Mouse (Mus musculus): ENCODE data around the gene Snx5. TPM values are rescaled to one million over a fixed set of nuclear protein-coding genes. Genes with fewer than 3 reads are reported as not detected.

The Snx5 gene
- polyA plus RNA-seq, 1 experiment from 2014 or later: 145 TPM

DNA sequence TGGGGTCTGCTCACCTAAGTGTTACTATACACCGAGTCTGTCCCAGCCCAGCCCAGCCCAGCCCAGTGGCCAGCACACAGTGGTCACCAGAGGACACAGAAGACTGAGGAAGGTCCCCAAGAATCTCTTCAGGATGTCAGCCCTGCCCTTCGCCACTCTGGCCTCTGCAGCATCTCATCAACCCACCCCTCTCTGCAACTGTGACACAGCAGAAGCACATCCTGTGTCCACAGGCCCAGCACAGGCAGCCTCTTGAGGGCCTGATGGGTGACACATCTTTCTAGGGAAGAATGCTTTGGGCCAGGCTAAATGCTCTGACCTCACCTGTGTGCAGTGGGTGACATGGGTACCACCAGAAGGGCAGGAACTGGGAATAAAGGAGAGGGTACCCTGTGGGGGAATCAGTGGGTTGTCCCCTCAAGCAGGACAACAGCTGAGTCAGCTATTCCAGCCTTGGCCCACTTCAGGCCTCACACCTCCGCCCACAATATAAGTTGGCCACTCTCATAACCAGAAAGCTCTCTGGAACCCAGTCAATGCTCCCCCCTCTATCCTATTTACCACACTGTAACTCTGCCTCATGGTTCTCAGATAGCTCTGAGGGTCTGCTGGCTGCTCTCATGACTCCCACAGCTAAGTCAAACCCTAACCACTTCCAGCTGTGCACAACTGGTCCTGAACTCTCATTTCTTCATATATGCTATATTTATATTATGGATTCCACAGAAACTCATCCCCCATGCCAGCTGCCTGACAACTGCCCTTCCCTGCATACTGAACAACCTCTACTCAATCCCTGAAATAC is 30.4 kb downstream of the Snx5 start:
- POLR2A ChIA-PET: interaction anchor here (0.6 kb wide), 1 partner anchor 154 kb away, joined by 3 read pairs; no protein-coding TSS in a partner anchor
- no peak for ATAC-seq

DNA sequence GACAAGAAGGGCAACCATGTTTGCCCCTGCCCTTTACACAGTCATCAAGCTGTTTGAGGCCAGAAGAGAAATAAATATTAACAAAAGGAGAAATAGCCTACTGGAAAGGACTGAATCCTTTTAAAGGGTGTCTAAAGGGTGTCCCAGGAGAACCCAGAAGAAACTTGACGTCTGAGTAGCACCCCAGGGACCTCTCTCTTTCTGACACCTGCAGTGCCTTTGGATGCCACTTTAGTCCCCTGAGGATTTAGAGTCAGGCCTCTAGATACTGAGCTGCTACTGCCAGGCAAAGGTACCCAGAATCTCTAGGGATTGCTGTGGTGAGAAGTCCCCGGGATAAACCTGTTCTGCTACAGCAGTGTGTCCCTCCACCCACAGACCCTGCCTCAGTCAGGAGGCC is 31.4 kb downstream of the Snx5 start:
- no peaks in the 10 kb centered on the region for H3K27me3 ChIP-seq
- CTCF ChIA-PET: no interaction called here
- in situ Hi-C loops (cut with MboI; ENCODE audit: low pct_unique_long_range_greater_than_20kb): no loop called here
- TF ChIP-seq CTCF (IDR thresholded peaks at IDR 0.05): no peak
- DNase-seq (ENCODE audit: low read depth, low spot score) (no peak), ATAC-seq (no peak)
- POLR2A ChIA-PET: no interaction called here

More for the DNA sequence above, 30.4 kb downstream of the Snx5 start:
- in situ Hi-C loops (cut with MboI; ENCODE audit: low pct_unique_long_range_greater_than_20kb): no loop called here
- CTCF ChIA-PET: no interaction called here
- no peaks in the 10 kb centered on the region for H3K27me3 ChIP-seq
- no peak for TF ChIP-seq CTCF (IDR thresholded peaks at IDR 0.05)
- no peak for DNase-seq (ENCODE audit: low read depth, low spot score)

DNA sequence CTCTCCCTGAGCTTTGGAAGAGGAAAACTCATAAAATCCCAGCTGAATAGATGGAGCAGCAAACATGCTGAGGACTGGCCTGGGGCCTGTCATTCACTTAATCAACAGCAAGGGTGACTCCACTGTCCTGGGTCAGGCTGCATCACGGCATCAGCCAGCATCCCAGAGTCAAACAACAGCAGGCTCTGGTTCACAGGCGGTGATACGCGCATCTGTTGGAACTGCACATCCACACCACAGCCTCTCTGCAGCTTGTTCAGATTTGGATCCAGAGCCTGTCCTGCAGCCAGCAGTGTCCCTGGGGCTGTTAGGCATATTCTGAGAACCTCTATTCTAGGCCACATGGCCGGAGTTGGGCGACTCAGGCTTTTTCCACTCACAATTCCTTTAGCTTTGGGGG is 32.4 kb downstream of the Snx5 start:
- TF ChIP-seq CTCF (IDR thresholded peaks at IDR 0.05): no peak
- no peak for ATAC-seq
- ChIA-PET CTCF (no interaction called here), POLR2A (no interaction called here)
- no peak for DNase-seq (ENCODE audit: low read depth, low spot score)
- H3K27me3 ChIP-seq: no peaks in the 10 kb centered on the region
- in situ Hi-C loops (cut with MboI; ENCODE audit: low pct_unique_long_range_greater_than_20kb): no loop called here

DNA sequence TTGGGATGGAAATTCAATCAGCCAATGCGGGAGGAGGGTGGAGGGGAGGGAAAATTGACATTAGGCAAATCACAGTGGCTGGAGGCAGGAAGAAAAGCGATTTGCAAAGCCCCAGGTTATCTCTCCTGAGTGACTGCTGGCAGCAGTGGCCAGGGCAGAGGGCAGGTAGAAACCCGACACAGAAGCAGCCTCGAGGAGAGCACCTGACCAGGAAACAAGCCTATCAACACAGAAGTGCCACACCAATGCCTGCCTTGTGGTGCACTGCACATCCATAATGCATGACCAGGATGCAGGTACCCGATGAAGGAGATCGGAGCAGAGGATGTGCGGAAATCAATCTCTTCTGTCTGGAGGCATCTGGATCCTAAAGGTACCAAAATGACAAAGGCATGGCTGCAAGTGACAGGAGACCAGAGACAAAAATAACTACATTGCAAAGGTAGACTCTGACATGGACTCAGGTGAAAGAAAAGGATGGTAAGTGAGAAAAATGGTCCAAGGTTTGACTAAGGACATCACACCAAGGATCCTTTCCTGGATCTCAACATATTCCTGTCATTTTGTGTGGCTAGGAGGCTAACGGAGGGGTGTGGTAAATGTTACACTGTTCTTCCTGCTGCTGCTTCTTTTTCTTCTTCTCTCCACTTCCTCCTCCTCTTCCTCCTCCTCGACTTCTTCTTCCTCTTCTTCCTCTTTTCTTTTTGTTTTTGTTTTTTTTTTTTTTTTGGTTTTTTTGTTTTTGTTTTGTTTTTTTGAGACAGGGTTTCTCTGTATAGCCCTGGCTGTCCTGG is 33.7 kb downstream of the Snx5 start:
- DNase-seq (ENCODE audit: low read depth, low spot score) (no peak), ATAC-seq (no peak)
- H3K27me3 ChIP-seq: no peaks in the 10 kb centered on the region
- in situ Hi-C loops (cut with MboI; ENCODE audit: low pct_unique_long_range_greater_than_20kb): no loop called here
- ChIA-PET POLR2A (no interaction called here), CTCF (no interaction called here)
- no peak for TF ChIP-seq CTCF (IDR thresholded peaks at IDR 0.05)

DNA sequence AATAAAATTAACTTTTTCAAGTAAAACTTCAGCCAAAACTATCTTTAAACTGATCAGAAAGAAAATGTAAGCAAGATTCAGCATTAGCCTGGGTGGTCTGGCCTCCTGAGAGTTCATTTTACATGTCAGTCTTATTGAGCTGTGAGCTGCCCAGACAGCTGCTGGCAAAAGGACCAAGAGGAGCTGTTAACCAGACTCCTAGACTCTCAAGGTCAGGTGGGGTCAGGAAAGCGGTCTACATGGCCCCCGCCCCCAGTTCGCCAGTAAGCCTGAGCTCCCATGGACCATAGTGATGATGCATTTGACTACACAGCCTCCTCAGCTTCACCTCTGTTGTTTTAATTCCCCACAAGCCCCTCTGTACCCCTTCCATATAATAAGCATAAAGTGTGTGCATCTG is 34.9 kb downstream of the Snx5 start:
- no peaks in the 10 kb centered on the region for H3K27me3 ChIP-seq
- ChIA-PET CTCF (no interaction called here), POLR2A (no interaction called here)
- DNase-seq (ENCODE audit: low read depth, low spot score) (no peak), ATAC-seq (no peak)
- in situ Hi-C loops (cut with MboI; ENCODE audit: low pct_unique_long_range_greater_than_20kb): no loop called here
- no peak for TF ChIP-seq CTCF (IDR thresholded peaks at IDR 0.05)

DNA sequence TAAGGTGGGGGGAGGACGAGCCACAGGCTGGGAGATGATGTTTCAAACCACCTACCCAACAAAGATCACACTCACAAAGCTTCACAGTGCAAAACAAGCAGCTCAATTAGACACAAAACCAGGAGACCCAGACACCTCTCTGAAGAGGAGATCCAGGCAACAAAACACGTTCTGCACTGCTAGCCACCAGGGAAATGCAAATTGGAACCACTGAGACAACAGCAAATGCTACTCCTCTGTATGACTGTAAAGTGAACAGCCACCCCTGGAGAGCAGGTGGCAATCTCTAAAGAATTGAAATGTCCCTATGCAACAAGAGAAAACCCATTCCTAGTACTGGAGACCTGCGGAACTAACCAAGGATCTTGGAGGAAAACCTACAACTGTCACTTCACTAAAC is 37.2 kb downstream of the Snx5 start:
- ATAC-seq (no peak), DNase-seq (ENCODE audit: low read depth, low spot score) (no peak)
- ChIA-PET POLR2A (no interaction called here), CTCF (no interaction called here)
- no peaks in the 10 kb centered on the region for H3K27me3 ChIP-seq
- TF ChIP-seq CTCF (IDR thresholded peaks at IDR 0.05): no peak
- in situ Hi-C loops (cut with MboI; ENCODE audit: low pct_unique_long_range_greater_than_20kb): no loop called here

DNA sequence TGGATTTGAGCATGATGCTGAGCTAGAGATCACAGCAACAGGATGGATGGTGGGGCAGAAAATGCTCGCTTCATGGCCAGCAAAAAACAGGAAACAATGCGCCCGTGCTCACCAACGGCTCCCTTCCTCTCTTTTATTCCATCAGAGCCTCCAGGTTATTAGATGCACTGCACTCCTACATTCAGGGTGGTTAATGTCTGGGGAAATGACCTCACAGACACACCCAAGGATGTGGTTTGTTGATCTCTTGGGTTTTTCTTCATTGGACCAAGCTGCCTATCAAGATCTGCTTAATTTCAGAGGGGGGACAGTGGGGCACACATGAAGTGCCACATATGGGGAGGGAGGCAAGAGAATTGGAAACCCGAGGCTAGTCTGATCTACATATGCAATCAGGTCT is 39.6 kb downstream of the Snx5 start:
- in situ Hi-C loops (cut with MboI; ENCODE audit: low pct_unique_long_range_greater_than_20kb): no loop called here
- no peak for TF ChIP-seq CTCF (IDR thresholded peaks at IDR 0.05)
- ATAC-seq (no peak), DNase-seq (ENCODE audit: low read depth, low spot score) (no peak)
- POLR2A ChIA-PET: no interaction called here
- no peaks in the 10 kb centered on the region for H3K27me3 ChIP-seq
- CTCF ChIA-PET: no interaction called here

DNA sequence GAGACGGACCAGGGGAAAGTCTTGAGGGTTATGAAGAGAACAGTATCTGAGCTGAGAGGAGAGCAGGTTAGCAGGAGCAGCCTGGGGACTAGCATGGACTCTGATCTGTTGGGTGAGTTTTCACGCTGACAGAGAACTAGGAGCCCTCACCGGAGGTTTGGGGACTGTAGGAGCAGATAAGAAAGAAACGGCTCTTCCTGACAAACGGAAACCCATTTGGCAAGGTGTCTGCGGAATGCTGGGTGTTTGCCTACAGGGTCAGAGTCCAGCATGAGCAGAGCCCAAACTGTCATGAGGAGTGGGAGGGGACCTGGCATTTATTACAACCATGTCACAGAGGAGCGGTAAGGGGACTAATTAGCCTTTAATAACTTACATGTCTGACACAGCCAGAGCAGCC is 40.2 kb downstream of the Snx5 start:
- in situ Hi-C loops (cut with MboI; ENCODE audit: low pct_unique_long_range_greater_than_20kb): no loop called here
- no peak for TF ChIP-seq CTCF (IDR thresholded peaks at IDR 0.05)
- POLR2A ChIA-PET: no interaction called here
- H3K27me3 ChIP-seq: no peaks in the 10 kb centered on the region
- no peak for DNase-seq (ENCODE audit: low read depth, low spot score)
- CTCF ChIA-PET: no interaction called here
- no peak for ATAC-seq

DNA sequence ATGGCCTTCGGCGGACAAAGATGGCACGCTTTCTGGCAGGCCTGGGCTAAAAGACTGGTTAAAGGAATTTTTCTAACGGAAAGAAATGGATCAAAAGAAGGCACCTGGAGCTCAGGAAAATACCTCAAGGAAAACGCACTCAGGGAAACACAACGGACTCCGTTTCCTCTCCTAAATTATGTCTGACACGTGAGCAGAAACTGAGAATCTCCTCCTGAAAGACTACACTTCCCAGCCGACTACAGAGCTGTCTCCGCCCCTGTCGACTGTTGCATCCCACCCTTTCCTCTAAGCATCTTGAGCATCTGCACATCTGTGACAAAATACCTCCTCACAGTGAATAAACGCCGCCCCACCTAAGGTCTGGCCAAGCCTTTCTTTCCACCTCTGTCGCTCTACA is 41.1 kb downstream of the Snx5 start:
- in situ Hi-C loops (cut with MboI; ENCODE audit: low pct_unique_long_range_greater_than_20kb): no loop called here
- ATAC-seq (no peak), DNase-seq (ENCODE audit: low read depth, low spot score) (no peak)
- no peaks in the 10 kb centered on the region for H3K27me3 ChIP-seq
- no peak for TF ChIP-seq CTCF (IDR thresholded peaks at IDR 0.05)
- ChIA-PET CTCF (no interaction called here), POLR2A (no interaction called here)

DNA sequence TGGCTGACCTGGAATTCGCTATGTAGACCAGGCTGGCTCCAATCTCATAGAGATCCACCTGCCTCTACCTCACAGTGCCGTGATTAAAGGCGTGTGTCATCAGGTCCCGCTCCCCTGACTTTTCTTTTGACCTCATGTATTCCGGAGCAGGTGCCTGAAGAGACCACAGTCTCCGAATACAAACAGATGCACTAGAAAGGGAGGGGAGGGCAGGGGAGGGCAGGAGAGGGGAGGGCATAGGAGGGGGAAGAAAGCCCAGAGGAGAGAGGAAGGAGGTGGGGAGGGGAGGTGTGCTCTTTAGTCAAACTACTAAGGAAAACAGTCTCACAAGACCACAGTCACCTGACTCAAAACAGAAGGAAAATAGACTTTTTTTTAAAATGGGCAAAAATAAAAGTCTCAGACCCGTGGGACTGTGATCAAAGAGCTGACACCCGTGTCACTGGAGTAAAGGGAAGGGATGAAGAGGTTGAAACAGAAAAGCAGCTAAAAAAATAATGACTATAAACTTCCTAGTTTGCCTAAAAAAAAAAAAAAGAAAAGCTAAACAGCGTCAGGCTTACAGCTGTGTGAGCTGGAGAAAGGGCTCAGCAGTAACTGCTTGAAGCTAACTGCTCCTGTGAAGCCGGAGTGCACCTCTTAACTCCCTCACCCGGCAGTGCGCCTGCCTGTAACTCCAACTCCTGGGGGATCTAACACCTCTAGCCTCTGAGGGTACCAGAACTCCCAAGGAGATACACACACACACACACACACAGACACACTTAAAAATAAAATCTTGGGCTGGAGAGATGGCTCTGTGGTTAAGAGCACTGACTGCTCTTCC is 42.0 kb downstream of the Snx5 start:
- ChIA-PET POLR2A (interaction anchor here (0.6 to 0.7 kb wide), 2 partner anchors 36 to 355 kb away, joined by 3 read pairs; no protein-coding TSS in a partner anchor), CTCF (no interaction called here)

More for the DNA sequence above, 42.0 kb downstream of the Snx5 start:
- TF ChIP-seq CTCF (IDR thresholded peaks at IDR 0.05): no peak
- no peaks in the 10 kb centered on the region for H3K27me3 ChIP-seq
- ATAC-seq (no peak), DNase-seq (ENCODE audit: low read depth, low spot score) (no peak)
- in situ Hi-C loops (cut with MboI; ENCODE audit: low pct_unique_long_range_greater_than_20kb): no loop called here

All from Patski (cell line).